Mouse (Mus musculus) heart, embryonic 11.5 days (tissue): ENCODE results near the gene Glcci1. TPM values are rescaled to one million over a fixed set of nuclear protein-coding genes. Genes with fewer than 3 reads are reported as not detected.

ENCODE experiments used
- ATAC-seq: fragments of 200-750 bp; cut with Nextera tagmentation; replicated peaks from 2 replicates; pipeline ENCODE4 v1.8.0; 2017; ENCODE audit warnings: moderate library complexity; ENCODE audit not compliant: insufficient number of reproducible peaks, low FRiP score, low TSS enrichment
- H3K27ac ChIP-seq: fragments of 300-500 bp; sonication (generic); 2 replicates; pipeline ENCODE4 v1.5.1; 2014; ENCODE audit warnings: mild to moderate bottlenecking, low read depth, low read length
- H3K27me3 ChIP-seq: fragments of 300-500 bp; sonication (generic); 2 replicates; pipeline ENCODE4 v1.6.1; 2014; ENCODE audit warnings: mild to moderate bottlenecking, low read length, mixed read lengths; ENCODE audit not compliant: control insufficient read depth, insufficient read depth
- H3K36me3 ChIP-seq: fragments of 300-500 bp; sonication (generic); 2 replicates; pipeline ENCODE4 v1.6.1; 2014; ENCODE audit warnings: mild to moderate bottlenecking, low read length, moderate library complexity, mixed read lengths; ENCODE audit not compliant: control insufficient read depth, insufficient read depth
- H3K4me1 ChIP-seq: fragments of 300-500 bp; sonication (generic); 2 replicates; pipeline ENCODE4 v1.6.1; 2014; ENCODE audit warnings: low read length; ENCODE audit not compliant: control insufficient read depth, insufficient read depth
- H3K4me2 ChIP-seq: fragments of 300-500 bp; sonication (generic); 2 replicates; pipeline ENCODE4 v1.6.1; 2014; ENCODE audit warnings: mild to moderate bottlenecking, moderate library complexity
- H3K4me3 ChIP-seq: fragments of 300-500 bp; sonication (generic); 2 replicates; pipeline ENCODE4 v1.5.1; 2014; ENCODE audit warnings: low read depth, low read length
- H3K9ac ChIP-seq: fragments of 300-500 bp; sonication (generic); 2 replicates; pipeline ENCODE4 v1.6.1; 2014; ENCODE audit warnings: mild to moderate bottlenecking, low read depth, low read length, moderate library complexity
- H3K9me3 ChIP-seq: fragments of 300-500 bp; sonication (generic); replicated peaks from 2 replicates; pipeline ENCODE4 v1.6.1; 2016; ENCODE audit warnings: low read length; ENCODE audit not compliant: control insufficient read depth
- WGBS: fragments of 180-500 bp; shearing (Covaris S2); extraction: QIAGEN DNeasy Blood & Tissue Kit; methylation state at CpG from one replicate; pipeline ENCODE4 v1.1.7; 2014; ENCODE audit not compliant: insufficient replicate concordance; 5-methylcytosine and 5-hydroxymethylcytosine counted together
- polyA plus RNA-seq: library from polyadenylated mRNA; unstranded; fragments of >200 nt; fragmentation: Nextera tagmentation; extraction: Ambion mirVana; gene quantifications from 2 replicates; pipeline ENCODE4 v1.2.1, GENCODE M21; 2014

Gene Glcci1
- polyA plus RNA-seq, 1 experiment from 2014 or later: 7.4 TPM

DNA sequence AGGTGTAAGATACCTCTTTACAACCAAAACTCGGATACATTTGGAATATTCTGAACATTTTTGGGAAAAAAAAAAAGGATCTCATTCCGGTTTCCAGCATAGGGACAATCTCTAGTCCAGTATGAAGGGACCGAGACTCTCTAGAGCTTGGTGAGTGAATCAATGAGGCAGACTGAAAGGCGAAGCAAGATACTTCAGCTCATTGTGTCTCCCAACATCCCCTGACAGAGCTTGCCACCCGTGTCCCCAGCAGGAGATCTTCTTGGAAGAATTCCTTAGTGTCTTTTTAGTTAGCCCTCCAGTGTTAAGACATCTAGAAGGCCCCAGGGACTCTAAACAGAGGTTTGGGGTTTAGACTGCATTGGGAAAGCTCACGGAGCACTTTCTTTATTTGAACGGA lies 20.1 kb upstream of the Glcci1 start:
- 79% methylated on average over 7 of the region's 7 CpGs for WGBS
- Histone ChIP-seq H3K27ac (no peak overlapping the region), H3K4me1 (peaks cover 20% of the 10 kb centered on the region; the same call in 1 of the 2 replicates), H3K9ac (no peak overlapping the region), H3K27me3 (no peaks in the 10 kb centered on the region), H3K9me3 (no peaks in the 10 kb centered on the region), H3K4me2 (no peak overlapping the region), H3K4me3 (no peak overlapping the region), H3K36me3 (no peaks in the 10 kb centered on the region)
- no peak for ATAC-seq

GRCm38 (mm10) chr6:8489938-8490585 lies 19.3 kb upstream of the Glcci1 start:
- H3K27me3 ChIP-seq: no peaks in the 10 kb centered on the region
- no peak overlapping the region for H3K9ac ChIP-seq
- H3K27ac ChIP-seq: no peak overlapping the region
- H3K9me3 ChIP-seq: no peaks in the 10 kb centered on the region
- no peak for ATAC-seq
- H3K4me2 ChIP-seq: no peak overlapping the region
- H3K4me3 ChIP-seq: no peak overlapping the region
- 76% methylated on average over 1 of the region's 1 CpGs for WGBS
- peaks cover 16% of the 10 kb centered on the region; the same call in 1 of the 2 replicates for H3K4me1 ChIP-seq
- H3K36me3 ChIP-seq: no peaks in the 10 kb centered on the region

- Histone ChIP-seq H3K27me3 (no peaks in the 10 kb centered on the region), H3K9ac (no peak overlapping the region), H3K4me3 (no peak overlapping the region), H3K9me3 (no peaks in the 10 kb centered on the region), H3K4me2 (no peak overlapping the region), H3K27ac (no peak overlapping the region), H3K4me1 (peaks cover 9% of the 10 kb centered on the region; the same call in 1 of the 2 replicates), H3K36me3 (no peaks in the 10 kb centered on the region)
- WGBS: 85% methylated on average over 3 of the region's 3 CpGs
- ATAC-seq: no peak
Observed at GRCm38 (mm10) chr6:8492248-8492647, 17.2 kb upstream of the Glcci1 start.

- H3K27me3 ChIP-seq: no peaks in the 10 kb centered on the region
- 75% methylated on average over 5 of the region's 5 CpGs for WGBS
- H3K27ac ChIP-seq: no peak overlapping the region
- no peaks in the 10 kb centered on the region for H3K4me1 ChIP-seq
- peaks cover 4% of the 10 kb centered on the region; the same call in 1 of the 2 replicates for H3K9me3 ChIP-seq
- no peaks in the 10 kb centered on the region for H3K36me3 ChIP-seq
- H3K4me2 ChIP-seq: no peak overlapping the region
- no peak overlapping the region for H3K9ac ChIP-seq
- H3K4me3 ChIP-seq: no peak overlapping the region
- ATAC-seq: no peak
Observed at GRCm38 (mm10) chr6:8495109-8495826, 14.1 kb upstream of the Glcci1 start.

DNA sequence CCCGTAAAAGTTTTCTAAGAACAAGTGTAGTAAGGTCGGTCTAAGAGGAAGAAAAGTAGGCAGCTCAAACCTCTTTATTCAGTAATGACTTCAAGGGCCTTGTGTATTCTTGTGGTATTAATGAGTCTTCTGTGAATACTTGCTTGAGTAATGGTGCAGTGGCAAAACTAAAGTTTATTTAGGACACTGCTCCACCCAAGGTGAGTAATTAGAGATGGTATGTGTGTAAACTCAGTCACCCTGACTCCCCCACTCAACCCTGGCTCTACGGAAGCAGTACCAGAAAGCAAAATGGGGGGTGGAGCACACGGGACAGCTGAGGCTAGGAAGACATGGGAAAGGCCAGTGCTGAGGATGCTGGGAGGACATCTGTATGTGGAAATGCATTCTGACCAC lies 13.6 kb upstream of the Glcci1 start:
- H3K27ac ChIP-seq: no peak overlapping the region
- WGBS: 72% methylated on average over 4 of the region's 4 CpGs
- no peaks in the 10 kb centered on the region for H3K36me3 ChIP-seq
- H3K27me3 ChIP-seq: no peaks in the 10 kb centered on the region
- no peaks in the 10 kb centered on the region for H3K4me1 ChIP-seq
- no peak overlapping the region for H3K4me2 ChIP-seq
- H3K9me3 ChIP-seq: peaks cover 4% of the 10 kb centered on the region; the same call in 1 of the 2 replicates
- no peak for ATAC-seq
- no peak overlapping the region for H3K4me3 ChIP-seq
- no peak overlapping the region for H3K9ac ChIP-seq

- Histone ChIP-seq H3K4me1 (no peaks in the 10 kb centered on the region), H3K9ac (no peak overlapping the region), H3K27me3 (no peaks in the 10 kb centered on the region), H3K4me2 (no peak overlapping the region), H3K9me3 (peaks cover 4% of the 10 kb centered on the region; the same call in 1 of the 2 replicates), H3K4me3 (no peak overlapping the region), H3K36me3 (no peaks in the 10 kb centered on the region), H3K27ac (no peak overlapping the region)
- 70% methylated on average over 6 of the region's 6 CpGs for WGBS
- no peak for ATAC-seq
Observed at GRCm38 (mm10) chr6:8497234-8497867, 12.0 kb upstream of the Glcci1 start.

DNA sequence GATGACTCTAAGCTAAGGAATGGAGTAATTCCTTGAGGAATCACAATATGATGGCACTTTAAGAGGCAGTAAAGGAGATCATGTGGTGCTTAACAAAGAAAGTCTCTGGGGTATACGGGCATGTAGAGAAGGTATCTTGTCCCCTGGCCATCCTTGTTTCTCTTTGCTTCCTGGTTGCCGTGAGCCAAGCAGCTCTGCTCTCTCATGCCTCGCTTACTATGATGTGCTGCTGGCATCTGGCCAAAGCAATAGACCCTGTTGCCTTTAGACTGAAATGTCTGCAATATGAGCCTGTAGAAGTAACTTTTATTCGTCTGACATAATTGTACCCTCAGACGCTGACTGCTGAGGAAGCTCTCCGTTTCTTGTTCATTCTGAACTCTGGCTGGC lies 11.5 kb upstream of the Glcci1 start:
- peaks cover 4% of the 10 kb centered on the region; the same call in 1 of the 2 replicates for H3K9me3 ChIP-seq
- H3K9ac ChIP-seq: no peak overlapping the region
- WGBS: 72% methylated on average over 6 of the region's 6 CpGs
- H3K4me2 ChIP-seq: no peak overlapping the region
- H3K36me3 ChIP-seq: no peaks in the 10 kb centered on the region
- H3K4me3 ChIP-seq: no peak overlapping the region
- ATAC-seq: no peak
- no peaks in the 10 kb centered on the region for H3K4me1 ChIP-seq
- H3K27ac ChIP-seq: no peak overlapping the region
- no peaks in the 10 kb centered on the region for H3K27me3 ChIP-seq

DNA sequence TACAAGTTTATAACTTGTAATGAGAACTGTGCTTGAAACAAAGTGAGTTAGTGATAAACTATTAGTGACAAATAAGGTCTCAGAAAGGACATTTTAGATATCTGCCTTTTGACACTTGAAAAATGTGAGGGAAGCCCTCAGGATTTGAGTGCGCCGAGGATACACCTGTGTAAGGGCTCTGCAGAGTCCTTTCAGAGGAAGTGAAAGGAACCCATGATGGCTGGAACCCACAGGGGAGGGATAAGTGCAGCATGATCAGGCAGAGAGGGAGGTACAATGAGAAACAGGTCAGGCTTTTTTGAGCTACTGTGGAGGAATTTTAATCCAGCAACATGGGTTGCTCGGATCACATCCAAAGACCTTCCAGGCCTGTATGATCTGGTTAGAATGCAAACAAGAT lies 10.4 kb upstream of the Glcci1 start:
- H3K4me1 ChIP-seq: no peaks in the 10 kb centered on the region
- no peak overlapping the region for H3K4me3 ChIP-seq
- no peak overlapping the region for H3K9ac ChIP-seq
- no peak for ATAC-seq
- no peak overlapping the region for H3K27ac ChIP-seq
- peaks cover 4% of the 10 kb centered on the region; the same call in 1 of the 2 replicates for H3K9me3 ChIP-seq
- H3K27me3 ChIP-seq: no peaks in the 10 kb centered on the region
- no peaks in the 10 kb centered on the region for H3K36me3 ChIP-seq
- no peak overlapping the region for H3K4me2 ChIP-seq
- WGBS: 78% methylated on average over 3 of the region's 3 CpGs
